Mouse (Mus musculus) B cell, adult 2 months (primary cell): Measurements from ENCODE around the gene Prm1.
"Not testable (repeated sequence)": the region's sequence is repeated elsewhere in the genome, so short reads cannot be mapped to it uniquely, and the experiment has no call there.

Experiments used
- DNase-seq, 2 experiments: peaks; one replicate each; pipeline ENCODE4 v3.0.0; 2022

Gene Prm1

DNA sequence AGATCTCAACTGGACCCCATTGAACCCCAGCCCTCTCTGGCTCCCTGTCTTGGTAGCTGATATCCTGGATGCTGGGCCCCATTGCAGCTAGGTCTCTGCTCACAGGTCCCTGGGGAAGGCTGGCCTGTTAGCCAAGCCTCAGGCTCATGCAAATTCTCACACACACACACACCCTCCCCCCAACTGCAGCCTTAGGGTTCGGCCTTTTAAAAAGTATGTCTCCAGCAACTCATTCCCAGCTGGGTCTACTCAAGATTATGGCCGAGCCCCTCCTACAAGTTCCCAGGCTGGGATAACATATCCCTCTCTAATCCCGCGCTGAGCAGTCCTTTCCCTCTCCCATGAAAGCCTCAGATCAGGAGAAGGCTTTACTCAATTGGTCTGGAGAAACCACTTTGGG is 15.7 kb upstream of the Prm1 start:
- no peak for DNase-seq

DNA sequence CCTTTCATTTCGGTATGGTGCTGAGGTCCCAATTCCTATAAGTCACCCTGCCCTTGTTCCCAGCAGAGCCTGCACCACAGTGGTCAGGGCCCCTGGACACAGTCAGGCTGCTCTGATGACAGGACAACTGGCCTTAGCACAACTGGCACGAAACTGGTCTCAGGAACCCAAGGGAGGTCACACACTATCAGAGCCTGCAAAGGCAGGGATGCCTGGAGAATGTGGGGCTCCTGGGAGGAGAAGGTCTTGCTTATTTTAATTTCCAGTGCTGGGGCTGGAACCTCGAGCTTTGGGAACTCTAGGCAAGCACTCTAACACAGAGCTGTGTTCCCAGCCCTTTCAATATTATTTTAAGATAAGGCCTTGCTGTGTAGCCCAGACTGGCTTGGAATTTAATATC is 14.3 kb upstream of the Prm1 start:
- DNase-seq, result no peak

DNA sequence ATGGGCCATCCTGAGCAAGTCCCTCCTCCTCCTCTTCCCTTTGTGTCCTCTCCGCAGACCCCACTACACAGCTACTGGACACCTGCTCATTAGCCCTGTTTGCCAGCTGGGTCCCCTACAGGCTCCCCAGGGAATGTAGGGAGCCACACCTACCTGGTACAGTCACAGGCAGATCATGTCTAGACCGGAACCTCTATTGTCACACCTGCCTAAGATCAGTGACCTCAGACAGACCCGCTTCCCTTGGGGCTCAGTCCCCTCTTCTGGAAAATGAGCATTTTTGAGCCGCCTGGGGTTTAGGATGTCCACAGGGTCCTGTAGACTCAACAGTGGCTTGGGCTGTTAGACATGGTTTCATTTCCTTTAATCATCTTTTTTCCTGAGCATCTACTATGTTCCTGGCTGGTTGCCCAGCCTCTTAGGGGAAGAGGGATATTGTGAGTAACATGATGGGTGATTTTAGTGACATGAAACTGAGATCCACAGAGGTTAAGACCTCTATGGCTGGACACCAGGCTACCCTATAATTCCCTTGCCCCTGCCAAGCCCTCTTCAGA is 13.0 kb upstream of the Prm1 start:
- DNase-seq, result peak; percentile 20 to 30

DNA sequence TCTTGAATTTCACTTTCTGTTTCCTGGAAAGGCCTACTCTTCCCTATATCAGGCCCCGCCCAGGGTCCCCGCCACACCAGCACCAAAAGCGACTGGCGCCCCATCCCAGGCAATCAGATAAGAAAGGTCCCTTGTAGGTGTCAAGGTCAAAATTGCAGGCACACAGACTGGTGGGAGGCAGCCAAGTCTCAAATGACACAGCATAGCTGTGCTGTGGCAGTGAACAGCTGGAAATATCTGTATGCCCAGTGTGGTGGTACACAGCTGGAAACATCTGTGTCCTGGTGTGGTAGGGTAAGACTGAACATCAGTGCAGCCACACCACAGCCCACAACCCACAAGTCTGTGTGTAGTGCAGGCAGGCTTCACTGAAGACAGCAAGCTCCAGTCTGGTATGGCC is 9.2 kb upstream of the Prm1 start:
- DNase-seq, result no peak

DNA sequence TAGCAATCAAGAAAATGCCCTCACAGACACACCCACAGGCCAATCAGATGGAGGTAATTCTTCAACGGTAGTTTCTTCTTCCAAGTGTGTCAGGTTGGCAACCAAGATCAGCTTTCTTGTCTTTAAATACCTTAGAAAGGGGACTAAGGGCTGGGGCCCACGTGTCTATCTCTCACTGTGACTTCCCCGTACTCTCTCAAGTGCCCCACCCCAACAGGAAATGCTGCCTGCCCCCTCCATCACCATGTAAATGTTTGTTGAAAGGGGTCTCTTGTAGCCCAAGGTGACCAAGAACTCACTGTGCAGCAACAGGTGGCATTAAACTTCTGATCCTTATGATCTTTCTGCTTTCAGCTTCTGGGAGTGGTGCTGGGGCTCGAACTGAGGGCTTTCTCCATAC is 8.1 kb upstream of the Prm1 start:
- no peak for DNase-seq

DNA sequence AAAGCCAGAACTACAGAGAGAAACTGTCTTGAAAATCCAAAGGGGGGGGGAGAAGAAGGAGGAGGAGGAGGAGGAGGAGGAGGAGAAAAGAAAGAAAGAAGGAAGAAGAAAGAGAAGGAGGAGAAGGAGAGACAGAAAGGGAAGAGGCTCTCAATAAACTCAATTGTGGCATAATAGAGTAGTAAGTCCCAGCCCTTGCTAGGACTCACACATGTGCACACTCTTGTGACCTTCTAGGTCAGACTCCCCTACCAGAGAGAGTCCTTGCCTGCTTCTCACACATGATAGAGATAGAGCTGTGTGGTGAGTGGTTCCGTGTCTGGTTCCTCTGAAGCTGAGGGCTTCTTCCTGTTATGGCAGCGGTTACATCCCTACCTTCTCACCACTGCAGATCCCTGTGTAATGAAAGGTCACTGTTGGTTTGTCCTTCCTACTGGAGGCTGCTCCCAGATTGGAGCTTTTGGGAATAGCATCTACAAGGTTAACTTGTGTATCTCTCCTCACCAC is 7.3 kb upstream of the Prm1 start, which contains the start of gene Gm11172:
Gene Gm11172 (plus strand): TSS at position 51 of the 507 bp plus-strand sequence.
- DNase-seq, result no peak

DNA sequence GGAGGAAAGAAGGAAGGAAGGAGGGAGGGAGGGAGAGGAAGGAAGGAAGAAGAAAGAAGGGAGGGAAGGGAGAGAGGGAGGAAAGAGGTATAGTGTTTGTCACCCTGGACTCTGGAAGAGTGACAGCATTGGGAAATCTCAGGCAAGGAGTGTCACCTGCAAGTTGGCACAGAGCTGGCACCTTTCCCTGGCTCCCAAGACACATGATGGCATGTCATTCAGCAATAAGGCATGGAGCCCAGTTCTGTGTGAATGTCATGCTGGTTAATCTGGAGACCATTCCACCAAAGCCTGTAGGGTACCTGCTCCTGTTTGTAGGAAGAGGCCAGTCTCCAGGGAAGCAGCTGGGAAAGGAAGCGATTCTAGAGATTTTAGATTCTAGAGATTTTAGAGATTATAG is 4.7 kb upstream of the Prm1 start:
- no peak for DNase-seq

DNA sequence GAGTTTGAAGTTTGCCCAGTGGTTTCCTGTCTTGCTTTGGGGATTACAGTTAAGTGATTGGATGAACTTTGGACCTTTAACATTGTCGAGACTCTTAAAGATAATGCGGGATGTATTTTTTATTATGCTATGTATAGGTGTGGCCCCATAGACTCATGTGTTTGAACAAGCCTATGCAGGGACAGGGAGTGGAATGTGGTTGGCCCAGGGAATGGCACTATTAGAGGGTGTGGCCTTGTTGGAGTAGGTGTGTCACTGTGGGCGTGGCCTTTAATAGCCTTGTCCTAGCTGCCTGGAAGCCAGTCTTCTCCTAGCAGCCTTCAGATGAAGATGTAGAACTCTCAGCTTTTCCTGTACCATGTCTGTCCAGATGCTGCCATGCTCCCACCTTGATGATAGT is 3.2 kb downstream of the Prm1 start:
- not testable (repeated sequence) for DNase-seq

DNA sequence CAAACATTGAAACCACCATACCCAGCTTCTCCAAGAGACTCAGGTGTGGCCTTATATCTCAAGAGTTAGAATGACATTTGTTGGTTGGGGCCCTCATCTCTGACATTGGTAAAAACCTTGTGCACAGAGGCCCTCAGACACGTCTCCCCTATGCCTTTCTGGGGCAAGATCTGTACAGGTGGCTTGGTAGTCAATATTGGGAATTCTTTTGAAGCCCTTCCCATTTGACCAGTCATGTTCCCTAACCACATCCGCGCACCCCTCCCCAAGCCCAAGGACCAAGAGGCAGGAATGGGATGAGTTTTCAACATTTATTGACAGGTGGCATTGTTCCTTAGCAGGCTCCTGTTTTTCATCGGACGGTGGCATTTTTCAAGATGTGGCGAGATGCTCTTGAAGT is 9.6 kb downstream of the Prm1 start, which contains the start of gene Prm2:
Gene Prm2 (minus strand): TSS at position 101 of the 400 bp plus-strand sequence.
- DNase-seq, result no peak

DNA sequence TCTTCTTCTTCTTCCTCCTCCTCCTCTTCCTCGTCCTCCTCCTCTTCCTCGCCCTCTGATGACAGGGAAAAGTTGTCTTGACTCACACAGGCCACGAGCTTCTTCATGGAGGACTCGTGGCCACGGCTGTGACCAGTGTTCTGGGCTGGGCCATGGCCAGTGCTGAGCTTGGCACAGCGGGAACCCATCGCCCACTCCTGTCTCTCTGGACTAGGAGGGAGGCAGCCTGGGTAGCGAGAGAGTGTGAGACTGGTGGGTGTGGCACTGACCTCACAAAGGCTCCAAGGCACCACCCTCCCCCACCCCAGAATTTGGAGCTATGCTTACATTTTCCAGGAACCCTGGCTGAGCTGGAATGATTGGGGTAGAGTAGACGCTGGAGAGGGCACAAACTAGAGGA is 14.9 kb downstream of the Prm1 start, which contains the start of gene Prm3:
Gene Prm3 (minus strand): TSS at position 213 of the 400 bp plus-strand sequence.
- DNase-seq, result no peak

DNA sequence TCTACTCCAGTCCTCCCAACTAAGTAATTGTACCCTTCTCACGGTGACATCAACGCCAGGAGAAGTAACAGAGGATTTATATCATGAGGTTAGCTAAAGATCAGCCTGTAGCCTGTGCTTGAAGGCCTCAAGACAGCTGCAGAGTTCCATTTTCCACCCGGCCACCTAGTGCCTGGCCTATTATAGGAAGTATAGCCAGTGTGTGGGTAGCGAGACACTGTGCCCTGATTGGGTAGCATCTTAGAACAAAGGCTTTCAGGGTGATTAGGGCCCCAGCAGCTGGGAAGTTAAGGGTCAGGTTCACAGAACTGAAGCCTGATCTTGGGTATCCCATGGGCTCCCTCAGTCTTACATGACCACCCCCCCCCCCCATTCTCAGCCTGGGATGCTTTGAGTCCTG is 16.8 kb downstream of the Prm1 start:
- no peak for DNase-seq

DNA sequence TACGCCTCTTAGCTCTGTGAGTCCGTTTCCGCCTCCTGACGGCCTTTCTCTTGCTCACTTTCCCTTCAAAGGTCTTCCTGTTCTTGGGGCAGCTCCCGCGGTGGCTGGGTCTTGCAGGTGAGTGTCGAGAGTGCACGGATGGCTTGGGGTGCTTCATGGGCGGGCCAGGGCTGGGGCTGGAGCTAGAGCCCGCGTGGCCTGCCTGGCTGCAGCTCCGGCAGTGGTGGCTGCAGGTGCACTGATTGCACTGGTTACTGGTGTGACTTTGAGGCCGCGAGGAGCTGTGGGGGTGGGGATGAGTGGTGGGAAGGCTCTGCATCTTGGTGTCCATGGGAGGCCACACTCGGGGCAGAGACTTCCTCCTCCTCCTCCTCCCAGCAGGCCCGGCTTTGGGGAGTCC is 17.4 kb downstream of the Prm1 start, which contains the start of gene Tnp2:
Gene Tnp2 (minus strand): TSS at position 390 of the 400 bp plus-strand sequence.
- DNase-seq, result no peak

DNA sequence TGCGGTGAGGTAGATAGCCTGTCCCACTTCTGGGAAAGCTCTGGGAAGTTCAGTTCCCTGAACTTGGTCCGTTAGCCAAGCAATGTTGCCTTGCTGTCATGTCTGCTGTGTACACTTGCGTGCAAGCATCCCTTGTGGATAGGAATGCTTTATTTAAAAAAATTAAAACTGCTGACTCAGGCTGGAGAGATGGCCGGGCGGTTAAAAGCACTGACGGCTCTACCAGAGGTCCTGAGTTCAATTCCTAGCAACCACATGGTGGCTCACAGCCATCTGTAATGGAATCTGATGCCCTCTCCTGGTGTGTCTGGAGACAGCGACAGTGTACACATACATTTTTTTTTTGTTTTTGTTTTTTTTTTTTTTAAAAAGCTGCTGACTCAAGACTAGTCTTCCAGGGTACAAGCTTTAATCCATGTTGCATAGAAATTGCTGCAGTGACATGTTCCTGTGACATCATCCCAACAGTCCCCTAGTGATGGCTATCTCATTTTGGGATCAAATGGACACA is 18.0 kb downstream of the Prm1 start:
- DNase-seq, result no peak

DNA sequence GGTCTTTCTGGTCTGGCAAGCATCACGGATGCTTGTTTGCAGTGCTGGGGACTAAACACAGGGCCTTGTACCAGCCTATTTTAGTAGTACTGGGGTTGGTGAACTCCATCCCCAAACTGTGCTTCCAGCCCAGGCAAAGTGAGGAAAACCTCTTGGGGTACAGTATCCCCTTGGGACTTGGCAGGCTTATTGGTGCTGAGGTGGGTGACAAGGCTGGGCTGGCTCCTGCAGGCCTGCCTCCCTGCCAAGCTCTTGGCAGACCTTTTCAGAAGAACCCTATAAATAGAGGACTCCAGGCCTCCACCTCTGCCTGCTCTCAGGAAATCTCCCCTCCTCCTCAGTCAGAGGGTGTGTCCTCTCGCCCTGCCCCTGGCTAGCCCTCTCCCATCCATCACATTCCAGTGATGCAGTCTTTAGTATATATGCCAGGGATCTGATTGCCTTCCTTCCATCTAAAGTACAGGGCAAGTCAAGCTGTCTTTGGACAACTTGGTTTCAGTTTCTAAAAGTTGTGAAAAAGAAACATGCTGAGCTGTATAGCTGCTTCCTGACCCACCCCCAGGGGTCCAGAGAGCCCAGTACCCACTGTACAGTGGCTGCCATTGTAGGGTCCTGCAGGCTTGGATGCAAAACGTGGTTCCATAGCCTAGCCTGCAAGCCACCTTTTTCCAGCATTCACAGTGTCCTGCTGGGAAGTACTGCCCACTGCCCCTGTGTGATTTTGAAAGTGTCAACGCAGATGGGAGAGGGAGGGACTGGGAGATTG is 18.7 kb downstream of the Prm1 start:
- no peak for DNase-seq

DNA sequence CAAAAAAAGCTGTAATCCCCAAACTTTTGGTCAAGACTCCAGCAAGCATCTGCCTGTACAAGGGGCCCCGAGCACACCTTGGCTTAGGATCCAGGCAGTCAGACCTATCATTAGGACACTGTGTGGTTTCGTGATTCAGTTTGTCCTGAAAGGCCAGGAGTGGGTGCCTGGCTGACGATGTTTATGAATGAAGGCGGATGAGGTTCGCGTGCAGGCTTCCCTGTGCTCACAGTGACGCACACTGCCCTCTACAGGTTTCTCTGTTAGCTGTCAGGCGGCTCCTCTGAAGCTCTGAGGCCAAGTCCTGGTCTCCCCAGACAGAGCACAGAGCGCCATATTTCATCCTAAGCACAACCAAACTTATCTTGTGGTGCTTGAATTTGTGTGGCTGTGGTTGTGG is 19.4 kb downstream of the Prm1 start:
- peak; percentile 79 to 82 for DNase-seq

DNA sequence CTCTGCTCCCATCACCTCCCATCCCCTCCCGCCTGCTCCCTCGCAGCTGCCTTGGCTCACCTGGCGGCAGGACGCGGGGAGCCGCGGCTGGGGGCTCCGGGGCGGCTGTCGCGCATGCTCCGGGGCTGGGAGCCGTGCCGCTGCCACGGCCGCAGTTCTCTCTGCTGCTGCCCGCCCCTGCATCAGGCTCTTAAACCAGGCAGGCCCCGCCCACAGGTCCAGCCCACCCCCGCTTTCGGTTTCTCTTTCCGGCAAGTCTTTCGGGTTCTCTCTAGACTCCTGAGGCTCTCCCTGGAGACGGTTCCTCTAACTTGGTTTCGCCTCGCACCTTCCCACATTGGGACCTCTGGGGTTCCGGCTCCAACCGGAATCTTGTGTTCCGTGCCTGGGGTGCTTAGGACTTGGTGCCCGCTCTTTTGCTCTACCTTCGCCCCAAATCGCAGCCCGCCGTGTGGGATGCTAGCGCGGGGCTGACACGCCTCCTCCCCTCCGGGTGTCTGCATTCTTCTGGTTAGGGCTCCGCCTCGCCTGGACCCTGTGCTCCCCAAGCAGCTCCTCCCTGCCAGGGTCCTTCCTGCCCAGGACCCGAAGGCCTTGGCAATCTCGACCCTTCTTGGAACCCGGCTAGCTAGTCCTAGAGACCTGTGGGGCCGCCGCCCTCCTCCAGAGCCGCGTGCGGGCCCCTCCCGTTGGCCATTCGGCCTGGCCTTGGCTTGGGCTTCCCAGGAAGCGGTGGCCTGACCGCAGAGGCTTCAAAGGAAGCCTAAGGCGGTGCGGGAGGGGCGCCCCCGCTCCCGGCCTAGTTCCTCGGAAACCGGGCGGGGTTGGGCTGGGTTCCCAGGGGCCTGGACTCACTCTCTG is 20.0 kb downstream of the Prm1 start, which contains the start of gene Socs1:
Gene Socs1 (minus strand): TSS at position 166 of the 861 bp plus-strand sequence.
- DNase-seq, result peak; percentile 89

DNA sequence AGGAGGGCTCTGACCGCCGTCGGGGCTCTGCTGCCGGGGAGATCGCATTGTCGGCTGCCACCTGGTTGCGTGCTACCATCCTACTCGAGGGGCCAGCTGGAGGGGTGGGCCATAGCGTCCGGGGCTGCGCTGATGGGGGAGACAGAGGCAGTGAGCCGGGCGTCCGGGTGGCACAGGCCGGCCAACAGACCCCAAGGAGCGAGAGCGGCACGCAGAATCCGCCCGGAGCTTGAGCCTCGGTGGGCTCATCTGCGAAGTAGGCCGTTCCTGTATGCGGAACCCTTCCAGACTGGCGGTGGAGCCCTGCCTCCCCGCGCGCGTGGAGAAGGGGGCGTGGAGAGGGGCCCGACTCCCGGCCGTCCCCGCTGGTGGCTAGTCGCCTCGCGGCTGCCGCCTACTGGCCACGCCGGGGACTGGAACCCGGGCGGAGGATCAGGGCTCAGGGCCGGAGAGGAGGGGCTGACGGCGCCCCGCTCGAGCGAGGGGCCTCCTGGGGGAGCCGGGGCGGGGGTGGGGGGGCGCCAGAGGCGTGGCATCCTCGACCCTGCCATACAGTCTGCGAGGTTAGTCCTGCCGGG is 20.8 kb downstream of the Prm1 start:
- DNase-seq, result peak; percentile 96 to 97

DNA sequence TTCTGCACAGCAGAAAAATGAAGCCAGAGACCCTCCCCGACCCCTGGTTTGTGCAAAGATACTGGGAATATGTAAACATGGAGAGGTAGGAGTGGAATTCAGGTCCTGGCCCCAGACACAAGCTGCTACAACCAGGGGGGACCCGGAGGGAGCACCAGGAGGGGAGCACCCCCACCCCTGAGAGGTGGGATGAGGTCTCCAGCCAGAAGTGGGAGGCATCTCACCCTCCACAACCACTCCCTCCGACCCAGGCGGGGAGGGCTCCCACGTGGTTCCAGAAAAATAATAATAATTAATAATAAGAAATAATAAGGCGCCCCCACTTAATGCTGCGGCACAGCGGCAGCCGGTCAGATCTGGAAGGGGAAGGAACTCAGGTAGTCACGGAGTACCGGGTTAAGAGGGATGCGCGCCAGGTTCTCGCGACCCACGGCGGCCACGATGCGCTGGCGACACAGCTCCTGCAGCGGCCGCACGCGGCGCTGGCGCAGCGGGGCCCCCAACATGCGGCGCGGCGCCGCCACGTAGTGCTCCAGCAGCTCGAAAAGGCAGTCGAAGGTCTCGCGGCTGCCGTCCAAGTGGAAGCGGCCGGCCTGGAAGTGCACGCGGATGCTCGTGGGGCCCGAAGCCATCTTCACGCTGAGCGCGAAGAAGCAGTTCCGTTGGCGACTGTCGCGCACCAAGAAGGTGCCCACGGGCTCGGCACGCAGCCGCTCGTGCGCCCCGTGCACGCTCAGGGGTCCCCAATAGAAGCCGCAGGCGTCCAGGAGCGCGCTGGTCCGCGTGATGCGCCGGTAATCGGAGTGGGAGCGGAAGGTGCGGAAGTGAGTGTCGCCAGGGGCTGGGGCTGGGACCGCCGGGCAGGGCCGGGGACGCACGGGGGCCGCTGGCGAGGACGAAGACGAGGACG is 21.5 kb downstream of the Prm1 start:
- DNase-seq, result peak; percentile 60 to 65

DNA sequence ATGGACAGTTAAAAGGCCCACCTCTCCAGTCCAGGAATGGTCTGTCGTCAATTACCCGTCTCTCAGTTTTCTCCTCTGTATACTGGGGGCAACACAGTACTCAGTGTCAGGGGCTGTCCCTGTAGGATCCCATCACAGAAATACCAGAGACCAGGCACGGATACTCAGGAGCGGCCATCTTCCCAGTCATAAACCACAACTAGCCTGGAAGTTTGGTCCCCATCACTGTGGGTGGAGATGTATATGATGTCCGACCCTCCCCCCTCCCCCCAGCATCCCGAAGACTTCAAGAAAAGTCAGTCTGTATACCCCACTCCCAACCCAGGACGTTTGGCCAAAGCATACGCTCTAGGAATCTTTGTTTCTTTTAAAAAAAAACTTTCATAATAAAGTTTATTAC is 22.2 kb downstream of the Prm1 start:
- no peak for DNase-seq

DNA sequence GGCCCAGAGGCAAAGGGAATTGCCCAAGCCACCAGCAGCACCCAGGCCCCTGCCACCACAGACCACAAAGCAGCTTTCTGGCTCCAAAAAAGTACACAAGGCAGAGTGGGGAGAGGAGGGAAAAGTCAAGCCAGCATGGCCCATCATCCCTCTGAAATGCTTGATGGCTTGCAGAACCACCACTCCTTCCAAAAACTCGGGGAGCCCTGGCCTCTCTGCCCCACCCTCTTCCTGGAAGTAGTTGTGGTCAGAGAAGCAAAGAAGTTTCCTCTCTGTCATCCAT is 22.5 kb downstream of the Prm1 start:
- no peak for DNase-seq

DNA sequence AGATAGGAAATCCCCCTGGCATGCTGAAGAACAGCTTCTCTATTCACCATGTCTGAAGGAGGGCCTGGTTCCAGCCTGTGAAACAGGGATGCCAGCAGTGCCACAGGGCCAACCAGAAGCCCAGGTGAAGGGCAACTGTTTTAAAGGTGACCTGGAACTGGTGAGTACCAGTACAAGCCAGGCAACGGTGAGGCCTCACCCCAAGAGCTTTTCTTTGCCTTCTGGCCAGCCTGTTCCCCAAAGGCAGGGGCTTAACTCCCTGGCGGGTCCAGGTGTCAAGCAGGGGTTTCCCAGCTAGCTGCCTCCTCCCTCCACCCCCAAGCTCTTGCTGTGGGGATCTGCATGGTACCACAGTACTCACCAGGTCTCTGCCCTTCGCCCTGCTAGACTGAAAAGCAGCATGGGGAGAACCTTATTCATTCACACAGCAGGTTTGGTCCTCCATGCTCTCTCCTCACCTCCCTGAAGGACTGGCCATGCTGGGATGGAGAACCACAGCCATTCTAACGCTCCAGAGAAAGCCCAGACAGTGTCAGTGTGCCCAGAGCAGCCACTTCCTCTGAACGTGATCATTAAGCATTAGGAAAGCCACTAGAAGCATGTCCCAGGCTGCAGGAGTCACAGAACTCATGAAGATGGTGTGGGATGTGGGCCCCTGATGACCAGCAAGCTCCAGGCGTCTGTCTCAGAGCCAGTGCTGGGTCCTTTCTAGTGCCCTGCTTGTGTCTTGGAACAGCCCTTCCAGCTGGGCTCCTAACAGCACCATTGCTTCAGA is 23.1 kb downstream of the Prm1 start:
- no peak for DNase-seq
